Mouse (Mus musculus): Measurements from ENCODE around the gene Rtbdn.
"Not testable (repeated sequence)": the region's sequence is repeated elsewhere in the genome, so short reads cannot be mapped to it uniquely, and the experiment has no call there.

DNA sequence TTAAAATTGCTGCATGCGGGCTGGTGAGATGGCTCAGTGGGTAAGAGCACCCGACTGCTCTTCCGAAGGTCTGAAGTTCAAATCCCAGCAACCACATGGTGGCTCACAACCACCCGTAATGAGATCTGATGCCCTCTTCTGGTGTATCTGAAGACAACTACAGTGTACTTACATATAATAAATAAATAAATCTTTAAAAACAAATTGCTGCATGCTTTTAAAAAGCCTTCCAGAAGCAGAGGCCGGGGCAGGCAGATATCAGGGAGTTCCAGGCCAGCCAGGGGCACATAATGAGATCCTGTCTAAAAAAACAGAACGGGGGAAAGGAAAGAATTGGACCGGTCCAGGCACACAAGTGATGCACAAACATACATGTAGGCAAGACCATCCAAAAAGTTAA, 38.8 kb upstream of the Rtbdn start:
- TF ChIP-seq POU5F1 (IDR thresholded peaks at IDR 0.05; ENCODE audit: borderline replicate concordance, low read length); CTCF (conservative IDR thresholded peaks at IDR 0.05; ENCODE audit: low read length): not testable (repeated sequence)
